Mouse (Mus musculus) cerebellum, postnatal 4 days (tissue): Measurements from ENCODE around the gene Samd5.
A peak's percentile ranks its signal among the peaks of the same experiment; 100 is the strongest.

Experiments used
- DNase-seq, 2 experiments: peaks; one replicate each; pipeline ENCODE4 v3.0.0; 2022; ENCODE audit warnings: low spot score in 2 of 2, mixed read lengths in 1 of 2

The Samd5 gene

GRCm38 (mm10) chr10:9650050-9650825 is 24.8 kb downstream of the Samd5 start:
- no peak for DNase-seq

- no peak for DNase-seq
Measured at GRCm38 (mm10) chr10:9648464-9648863, 26.5 kb downstream of the Samd5 start.

GRCm38 (mm10) chr10:9647741-9648140 is 27.3 kb downstream of the Samd5 start:
- no peak for DNase-seq

- no peak for DNase-seq
Measured at GRCm38 (mm10) chr10:9646391-9646790, 28.6 kb downstream of the Samd5 start.

- no peak for DNase-seq
Measured at GRCm38 (mm10) chr10:9643531-9643930, 31.5 kb downstream of the Samd5 start.

- DNase-seq: no peak
Measured at GRCm38 (mm10) chr10:9642077-9642476, 32.9 kb downstream of the Samd5 start.

GRCm38 (mm10) chr10:9640678-9641077 is 34.3 kb downstream of the Samd5 start:
- DNase-seq: no peak

GRCm38 (mm10) chr10:9640056-9640455 is 35.0 kb downstream of the Samd5 start:
- DNase-seq: no peak

- no peak for DNase-seq
Measured at GRCm38 (mm10) chr10:9625356-9625755, 49.7 kb downstream of the Samd5 start.

GRCm38 (mm10) chr10:9621926-9622688 is 52.9 kb downstream of the Samd5 start:
- no peak for DNase-seq

- no peak for DNase-seq
Measured at GRCm38 (mm10) chr10:9621055-9621454, 54.0 kb downstream of the Samd5 start.

GRCm38 (mm10) chr10:9615009-9615408 is 60.0 kb downstream of the Samd5 start:
- DNase-seq: no peak

- no peak for DNase-seq
Measured at GRCm38 (mm10) chr10:9608854-9609253, 66.2 kb downstream of the Samd5 start.

- DNase-seq: no peak
Measured at GRCm38 (mm10) chr10:9607155-9607554, 67.9 kb downstream of the Samd5 start.

- DNase-seq: peak in 1 of 2 experiments; percentile 41
Measured at GRCm38 (mm10) chr10:9605635-9606034, 69.4 kb downstream of the Samd5 start.

GRCm38 (mm10) chr10:9603290-9603689 is 71.7 kb downstream of the Samd5 start:
- DNase-seq: no peak

- no peak for DNase-seq
Measured at GRCm38 (mm10) chr10:9602845-9603244, 72.2 kb downstream of the Samd5 start.

GRCm38 (mm10) chr10:9602389-9602788 is 72.6 kb downstream of the Samd5 start:
- no peak for DNase-seq

- DNase-seq: no peak
Measured at GRCm38 (mm10) chr10:9596228-9596627, 78.8 kb downstream of the Samd5 start.

- DNase-seq: no peak
Measured at GRCm38 (mm10) chr10:9594666-9595065, 80.3 kb downstream of the Samd5 start.

- no peak for DNase-seq
Measured at GRCm38 (mm10) chr10:9590606-9591005, 84.4 kb downstream of the Samd5 start.

- no peak for DNase-seq
Measured at GRCm38 (mm10) chr10:9586328-9586727, 88.7 kb downstream of the Samd5 start.

GRCm38 (mm10) chr10:9579374-9579773 is 95.6 kb downstream of the Samd5 start:
- DNase-seq: no peak
